ENCODE assay signal across 13 mouse cellular contexts in genomic region chr11:19964333-19964732, GRCm38 (mm10). TPM values are rescaled to one million over a fixed set of nuclear protein-coding genes. Genes with fewer than 3 reads are reported as not detected.
DNase-seq lines count a peak whose midpoint lies in the region; ATAC-seq and TF ChIP-seq lines count a peak whose summit lies in the region.
"Had no signal": no experiment of that assay in that cellular context is flagged by ENCODE, and none has a peak within 500 bp of the region (broad histone marks: within the 10 kb centered on the region; RNA-seq: fewer than 3 reads in every experiment).

No protein-coding gene starts in this region.

- DNase-seq in heart, embryonic 10.5 days (ENCODE audit: low spot score): no peak
- no peak for DNase-seq in heart, adult 8-10 months (ENCODE audit: low spot score)
- no peak for DNase-seq in liver, adult 2 months (ENCODE audit: extremely low read depth, low read depth, low spot score)
- DNase-seq in liver: no peak
- no peak for DNase-seq in adrenal gland, postnatal 4 days (ENCODE audit: low spot score in 2 of 2)
- DNase-seq: cerebellum, adult 11-12 months; right cerebral cortex, postnatal 14 days had no signal

- H3K27me3 ChIP-seq in heart, embryonic 10.5 days (ENCODE audit: insufficient read depth, poor library complexity, severe bottlenecking): no peaks in the 10 kb centered on the region
- H3K27me3 ChIP-seq in liver, adult 2 months (ENCODE audit: control insufficient read depth, insufficient read depth, low read length): no peaks in the 10 kb centered on the region
- no peaks in the 10 kb centered on the region for H3K27me3 ChIP-seq in kidney, embryonic 14.5 days (ENCODE audit: control insufficient read depth, insufficient read depth, low read length)
- no peaks in the 10 kb centered on the region for H3K27me3 ChIP-seq in small intestine, adult 2 months (ENCODE audit: control insufficient read depth, insufficient read depth, low read length)
- H3K27me3 ChIP-seq in midbrain, embryonic 13.5 days: no peaks in the 10 kb centered on the region
- H3K27me3 ChIP-seq: embryonic facial prominence, embryonic 13.5 days had no signal

- H3K4me2 ChIP-seq in kidney, embryonic 14.5 days (replicated peaks; ENCODE audit: low read depth, low read length): no peak overlapping the region
- no peak overlapping the region for H3K4me2 ChIP-seq in midbrain, embryonic 13.5 days (replicated peaks)
- H3K4me2 ChIP-seq: embryonic facial prominence, embryonic 13.5 days had no signal

- no peak for TF ChIP-seq CTCF in liver, adult 2 months (IDR thresholded peaks at IDR 0.05; ENCODE audit: low read depth, low read length)
- no peak for TF ChIP-seq CTCF in small intestine, adult 2 months (IDR thresholded peaks at IDR 0.05; ENCODE audit: extremely low read depth, insufficient read length, insufficient replicate concordance, low read depth, low read length)

- H3K4me1 ChIP-seq in heart, embryonic 10.5 days: peaks cover 78% of the 10 kb centered on the region
- H3K4me1 ChIP-seq in liver, adult 2 months (ENCODE audit: control insufficient read depth, insufficient read depth, low read length): peaks cover 41% of the 10 kb centered on the region
- peaks cover 59% of the 10 kb centered on the region for H3K4me1 ChIP-seq in kidney, embryonic 14.5 days (ENCODE audit: control insufficient read depth, insufficient read depth, low read length)
- peaks cover 21% of the 10 kb centered on the region for H3K4me1 ChIP-seq in small intestine, adult 2 months (ENCODE audit: control insufficient read depth, insufficient read depth, insufficient read length, low read length)
- peaks cover 18% of the 10 kb centered on the region; the same call in 1 of the 2 replicates for H3K4me1 ChIP-seq in midbrain, embryonic 13.5 days (replicated peaks)

- H3K79me2 ChIP-seq in liver, adult 2 months (ENCODE audit: control insufficient read depth, insufficient read depth, low read length): peaks cover 20% of the 10 kb centered on the region; the same call in 1 of the 2 replicates

- H3K9ac ChIP-seq in liver, adult 2 months (ENCODE audit: low read depth, low read length): no peak overlapping the region
- H3K9ac ChIP-seq in kidney, embryonic 14.5 days (ENCODE audit: low read depth, low read length): no peak overlapping the region
- no peak overlapping the region for H3K9ac ChIP-seq in midbrain, embryonic 13.5 days (replicated peaks)
- H3K9ac ChIP-seq: embryonic facial prominence, embryonic 13.5 days had no signal

- H3K4me3 ChIP-seq in heart, embryonic 10.5 days: no peak overlapping the region
- H3K4me3 ChIP-seq in liver, adult 2 months (ENCODE audit: insufficient read depth, low read depth, low read length): no peak overlapping the region
- H3K4me3 ChIP-seq in kidney, embryonic 14.5 days (ENCODE audit: low read length): no peak overlapping the region
- no peak overlapping the region for H3K4me3 ChIP-seq in small intestine, adult 2 months (ENCODE audit: low read depth, low read length)
- no peak overlapping the region for H3K4me3 ChIP-seq in midbrain, embryonic 13.5 days (replicated peaks)
- H3K4me3 ChIP-seq: embryonic facial prominence, embryonic 13.5 days; left cerebral cortex, adult 2 months had no signal

- no peak for TF ChIP-seq POLR2A in liver, adult 2 months (IDR thresholded peaks at IDR 0.05; ENCODE audit: extremely low read depth, insufficient read depth, low read length)
- no peak for TF ChIP-seq POLR2A in small intestine, adult 2 months (IDR thresholded peaks at IDR 0.05; ENCODE audit: low read depth, low read length)

- H3K27ac ChIP-seq in heart, embryonic 10.5 days: peak overlapping the region; percentile 60; the same call in 1 of the 2 replicates
- H3K27ac ChIP-seq in liver, adult 2 months (replicated peaks; ENCODE audit: insufficient read depth, low read depth, low read length): peak overlapping the region; percentile 67
- H3K27ac ChIP-seq in kidney, embryonic 14.5 days (ENCODE audit: low read depth, low read length): peak overlapping the region; percentile 75; the same call in 1 of the 2 replicates
- H3K27ac ChIP-seq in small intestine, adult 2 months (ENCODE audit: insufficient read depth, low read depth, low read length): peak overlapping the region; percentile 26
- no peak overlapping the region; the same call in 1 of the 2 replicates for H3K27ac ChIP-seq in midbrain, embryonic 13.5 days
- H3K27ac ChIP-seq: macrophage had no signal

- ATAC-seq in kidney, embryonic 14.5 days (ENCODE audit: low FRiP score, low TSS enrichment): no peak
- no peak for ATAC-seq in midbrain, embryonic 13.5 days

- no peaks in the 10 kb centered on the region for H3K9me3 ChIP-seq in heart, embryonic 10.5 days
- H3K9me3 ChIP-seq in kidney, embryonic 14.5 days (ENCODE audit: control insufficient read depth, low read length): no peaks in the 10 kb centered on the region
- H3K9me3 ChIP-seq in midbrain, embryonic 13.5 days: no peaks in the 10 kb centered on the region
- H3K9me3 ChIP-seq: embryonic facial prominence, embryonic 13.5 days had no signal

- WGBS in heart, embryonic 10.5 days: 82% methylated on average over 5 of the region's 5 CpGs
- WGBS in liver, adult 2 months: 71% methylated on average over 5 of the region's 5 CpGs
- 80% methylated on average over 5 of the region's 5 CpGs for WGBS in kidney, embryonic 14.5 days
- WGBS in small intestine, adult 2 months: 86% methylated on average over 5 of the region's 5 CpGs
- WGBS in midbrain, embryonic 13.5 days: 87% methylated on average over 5 of the region's 5 CpGs

- H3K36me3 ChIP-seq in heart, embryonic 10.5 days: no peaks in the 10 kb centered on the region
- no peaks in the 10 kb centered on the region for H3K36me3 ChIP-seq in liver, adult 2 months (ENCODE audit: control insufficient read depth, insufficient read depth, low read length)
- H3K36me3 ChIP-seq in kidney, embryonic 14.5 days (ENCODE audit: control insufficient read depth, insufficient read depth, low read length): no peaks in the 10 kb centered on the region
- H3K36me3 ChIP-seq in small intestine, adult 2 months (ENCODE audit: control insufficient read depth, insufficient read depth, low read length): 0 out of 2 replicates have a peak, but pooled peaks cover 3% of the 10 kb centered on the region
- H3K36me3 ChIP-seq in midbrain, embryonic 13.5 days: no peaks in the 10 kb centered on the region
- H3K36me3 ChIP-seq: embryonic facial prominence, embryonic 13.5 days had no signal

RNA-seq across cellular contexts. Expression of gene Spred2, which starts 40.2 kb away (rescaled TPM):
- polyA plus RNA-seq in heart, embryonic 10.5 days (2016; fragmentation: Nextera tagmentation; extraction: Ambion mirVana): 4.4 and 6.7 TPM in 2 replicates
- total RNA-seq in heart, adult 8-10 months (2022): 10 to 100 TPM; 17.0 to 20.7 (median 20.0) TPM
- total RNA-seq in liver, adult 2 months (2014; rRNA removed): 3.1 and 3.8 TPM in 2 replicates
- 4.8 and 5.2 TPM in 2 replicates for polyA plus RNA-seq in liver, adult 2 months (2012; rRNA removed)
- polyA plus RNA-seq in kidney, embryonic 14.5 days (2014; fragmentation: Nextera tagmentation; extraction: Ambion mirVana): 9.8 and 12.3 TPM in 2 replicates
- 8.2 and 21.2 TPM in 2 replicates for polyA plus RNA-seq in small intestine, adult 2 months (2012; rRNA removed)
- 10 to 100 TPM; 49.2 to 50.9 TPM for total RNA-seq in adrenal gland, postnatal 4 days (2021)
- polyA plus RNA-seq in midbrain, embryonic 13.5 days (2015; fragmentation: Nextera tagmentation; extraction: Ambion mirVana): 4.9 and 5.5 TPM in 2 replicates
